Mouse (Mus musculus) kidney, postnatal 0 days (tissue): ENCODE measurements around the gene Ly6g6c. TPM values are rescaled to one million over a fixed set of nuclear protein-coding genes. Genes with fewer than 3 reads are reported as not detected.

Experiments used
- ATAC-seq: fragments of 200-750 bp; cut with Nextera tagmentation; replicated peaks from 2 replicates; pipeline ENCODE4 v1.8.0; 2017; ENCODE audit warnings: low read depth, moderate number of reproducible peaks, moderate TSS enrichment, moderate library complexity; ENCODE audit not compliant: low FRiP score
- DNase-seq: peaks from one replicate; pipeline ENCODE4 v3.0.0-alpha.2; 2016; ENCODE audit warnings: low spot score
- H3K27ac ChIP-seq: fragments of 300-500 bp; sonication (generic); 2 replicates; pipeline ENCODE4 v1.5.1; 2014; ENCODE audit warnings: mild to moderate bottlenecking
- H3K27me3 ChIP-seq: fragments of 300-500 bp; sonication (generic); 2 replicates; pipeline ENCODE4 v1.6.1; 2014; ENCODE audit warnings: low read length, mixed read lengths; ENCODE audit not compliant: insufficient read depth
- H3K36me3 ChIP-seq: fragments of 300-500 bp; sonication (generic); 2 replicates; pipeline ENCODE4 v1.6.1; 2014; ENCODE audit warnings: low read length, mixed read lengths; ENCODE audit not compliant: insufficient read depth
- H3K4me1 ChIP-seq: fragments of 300-500 bp; sonication (generic); replicated peaks from 2 replicates; pipeline ENCODE4 v1.6.1; 2014; ENCODE audit warnings: antibody characterized with exemption, low read length, mixed read lengths; ENCODE audit not compliant: insufficient read depth
- H3K4me2 ChIP-seq: fragments of 300-500 bp; sonication (generic); 2 replicates; pipeline ENCODE4 v1.6.1; 2014; ENCODE audit warnings: mild to moderate bottlenecking, low read length, moderate library complexity, mixed read lengths
- H3K4me3 ChIP-seq: fragments of 300-500 bp; sonication (generic); replicated peaks from 2 replicates; pipeline ENCODE4 v1.5.1; 2014; ENCODE audit warnings: low read depth, low read length
- H3K9ac ChIP-seq: fragments of 300-500 bp; sonication (generic); 2 replicates; pipeline ENCODE4 v1.6.1; 2014; ENCODE audit warnings: low read depth, low read length
- H3K9me3 ChIP-seq: fragments of 300-500 bp; sonication (generic); replicated peaks from 2 replicates; pipeline ENCODE4 v1.6.1; 2016; ENCODE audit warnings: low read length, inconsistent platforms, mixed read lengths
- CTCF ChIP-seq: IDR thresholded peaks from 2 replicates; pipeline ENCODE4 v1.5.1; 2016; ENCODE audit warnings: antibody characterized with exemption, low read depth, mild to moderate bottlenecking, moderate library complexity
- WGBS: fragments of 180-500 bp; shearing (Covaris S2); extraction: QIAGEN DNeasy Blood & Tissue Kit; methylation state at CpG from one replicate; pipeline ENCODE4 v1.1.7; 2014; 5-methylcytosine and 5-hydroxymethylcytosine counted together
- polyA plus RNA-seq: library from polyadenylated mRNA; unstranded; fragments of >200 nt; fragmentation: Nextera tagmentation; extraction: Ambion mirVana; gene quantifications from 2 replicates; pipeline ENCODE4 v1.2.1, GENCODE M21; 2015

Ly6g6c gene
- polyA plus RNA-seq, 1 experiment from 2014 or later = not detected

DNA sequence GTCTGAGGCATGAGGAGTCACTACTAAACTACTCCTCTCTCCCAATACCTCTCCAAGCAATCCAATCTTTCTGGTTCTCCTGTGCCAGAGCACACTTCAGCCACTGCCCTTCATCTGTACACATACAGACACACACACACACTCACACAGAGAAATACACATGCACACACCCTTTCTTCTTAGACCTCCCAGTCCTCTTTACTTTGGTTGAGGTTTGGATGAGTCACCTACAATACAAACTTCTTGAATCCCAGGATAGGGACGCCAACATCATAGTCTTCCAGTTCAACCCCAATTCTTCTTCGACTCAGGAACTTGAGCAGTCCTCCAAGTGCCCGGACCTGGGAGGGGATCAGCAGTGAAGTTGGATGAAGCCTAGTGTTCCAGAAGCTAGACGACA lies 21.4 kb upstream of the Ly6g6c start:
- DNase-seq (no peak), ATAC-seq (no peak)
- H3K9me3 ChIP-seq = no peaks in the 10 kb centered on the region
- H3K9ac ChIP-seq = no peak overlapping the region
- no peaks in the 10 kb centered on the region for H3K36me3 ChIP-seq
- peaks cover 24% of the 10 kb centered on the region for H3K4me1 ChIP-seq
- TF ChIP-seq CTCF = no peak
- 74% methylated on average over 4 of the region's 4 CpGs for WGBS
- H3K27me3 ChIP-seq = no peaks in the 10 kb centered on the region
- H3K27ac ChIP-seq = peak overlapping the region; percentile 37; the same call in 1 of the 2 replicates
- H3K4me3 ChIP-seq = no peak overlapping the region
- no peak overlapping the region for H3K4me2 ChIP-seq

DNA sequence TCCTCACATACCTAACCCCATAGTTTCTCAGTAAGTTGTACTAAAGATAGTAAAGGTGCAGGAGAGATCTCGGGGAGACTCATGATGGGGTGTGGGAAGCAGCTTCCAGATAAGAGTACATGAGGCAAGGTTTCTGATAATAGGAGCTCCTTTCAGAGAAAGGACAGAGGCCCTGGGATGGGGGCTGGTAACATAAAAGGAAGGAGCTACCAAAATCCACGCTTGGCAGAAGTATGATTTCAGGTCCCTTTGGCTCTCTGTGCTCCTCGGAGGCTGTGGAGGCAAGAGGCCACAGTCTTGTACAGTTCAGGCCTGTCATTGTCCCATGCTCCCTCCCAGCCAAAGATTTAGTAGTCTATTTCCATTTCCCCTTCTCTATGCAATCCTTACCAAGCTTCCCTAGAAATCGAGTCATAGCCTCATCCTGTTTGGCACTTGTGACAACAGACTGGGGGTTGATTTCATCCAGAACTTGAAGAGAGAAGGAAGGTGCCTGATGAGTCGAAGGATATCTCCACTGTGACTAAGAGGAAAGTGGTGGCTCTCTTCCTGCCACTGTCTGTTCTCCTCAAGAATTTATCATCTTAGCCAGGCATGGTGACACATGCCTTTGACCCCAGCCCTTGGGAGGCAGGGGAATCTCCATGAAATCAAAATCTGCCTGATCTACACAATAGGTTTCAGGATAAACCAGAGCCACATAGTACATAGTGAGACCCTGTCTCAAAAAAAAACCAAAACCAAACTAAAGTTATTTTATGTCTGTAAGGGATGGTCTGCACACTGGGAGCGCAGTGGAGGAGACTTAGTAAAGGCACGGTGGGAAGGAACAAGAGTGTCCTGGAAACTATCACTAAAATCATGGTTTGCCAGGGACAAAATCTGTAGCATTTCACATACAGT lies 20.0 kb upstream of the Ly6g6c start:
- H3K4me1 ChIP-seq = peaks cover 32% of the 10 kb centered on the region
- no peak overlapping the region for H3K4me3 ChIP-seq
- no peak for TF ChIP-seq CTCF
- H3K27me3 ChIP-seq = no peaks in the 10 kb centered on the region
- 70% methylated on average over 7 of the region's 7 CpGs for WGBS
- peak overlapping the region; percentile 78; the same call in 1 of the 2 replicates for H3K9ac ChIP-seq
- H3K36me3 ChIP-seq = no peaks in the 10 kb centered on the region
- H3K9me3 ChIP-seq = no peaks in the 10 kb centered on the region
- H3K27ac ChIP-seq = peak overlapping the region; percentile 88
- H3K4me2 ChIP-seq = peak overlapping the region; percentile 96
- no peak for ATAC-seq
- no peak for DNase-seq

DNA sequence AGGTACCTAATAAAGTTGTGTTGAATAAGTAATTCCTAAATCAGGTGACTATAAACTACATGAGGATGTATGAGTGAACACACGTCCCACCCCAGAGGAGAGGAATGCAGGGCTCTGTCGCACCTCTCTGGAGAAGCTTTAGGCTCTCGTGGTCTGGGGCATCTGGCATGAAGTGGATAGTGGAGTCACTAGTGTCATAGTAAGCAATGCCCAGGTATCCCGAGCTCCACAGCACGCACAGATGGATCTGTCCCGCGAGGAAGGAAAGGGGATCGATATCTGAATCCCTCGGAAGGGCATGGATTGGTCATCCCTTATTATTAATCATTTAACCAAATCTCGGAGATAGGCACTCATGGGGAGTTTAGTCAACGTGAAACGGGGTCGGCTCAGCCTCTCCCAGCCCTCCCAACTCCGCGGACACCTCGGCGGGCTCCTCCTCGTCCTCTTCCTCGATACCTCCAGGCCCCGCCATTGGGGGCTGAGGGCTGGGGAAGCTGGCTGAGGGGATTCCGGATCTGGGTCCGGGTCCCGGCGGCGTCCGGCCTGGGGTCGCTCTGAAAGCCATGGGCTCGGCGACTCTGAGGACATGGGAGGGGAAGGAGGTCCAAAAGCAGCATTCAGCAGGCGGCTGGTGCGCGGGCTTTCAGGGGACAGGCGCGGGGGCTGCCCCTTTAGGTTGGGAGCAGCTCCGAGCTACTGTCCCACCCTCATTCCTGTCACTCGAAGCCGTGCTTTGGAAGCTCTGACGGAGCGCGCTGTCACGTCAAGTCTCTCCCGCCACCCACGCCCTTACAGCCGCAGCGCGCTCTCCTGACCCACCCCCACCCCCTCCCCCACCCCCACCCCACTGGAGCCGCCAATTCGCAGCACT lies 19.1 kb upstream of the Ly6g6c start:
- DNase-seq (peak; percentile 18), ATAC-seq (peak; percentile 59)
- Histone ChIP-seq H3K27ac (peak overlapping the region; percentile 88), H3K36me3 (no peaks in the 10 kb centered on the region), H3K9me3 (no peaks in the 10 kb centered on the region), H3K4me2 (peak overlapping the region; percentile 96), H3K9ac (peak overlapping the region; percentile 78), H3K4me3 (peak overlapping the region; percentile 50), H3K4me1 (peaks cover 32% of the 10 kb centered on the region), H3K27me3 (no peaks in the 10 kb centered on the region)
- TF ChIP-seq CTCF = no peak
- WGBS = 2% methylated on average over 48 of the region's 48 CpGs

DNA sequence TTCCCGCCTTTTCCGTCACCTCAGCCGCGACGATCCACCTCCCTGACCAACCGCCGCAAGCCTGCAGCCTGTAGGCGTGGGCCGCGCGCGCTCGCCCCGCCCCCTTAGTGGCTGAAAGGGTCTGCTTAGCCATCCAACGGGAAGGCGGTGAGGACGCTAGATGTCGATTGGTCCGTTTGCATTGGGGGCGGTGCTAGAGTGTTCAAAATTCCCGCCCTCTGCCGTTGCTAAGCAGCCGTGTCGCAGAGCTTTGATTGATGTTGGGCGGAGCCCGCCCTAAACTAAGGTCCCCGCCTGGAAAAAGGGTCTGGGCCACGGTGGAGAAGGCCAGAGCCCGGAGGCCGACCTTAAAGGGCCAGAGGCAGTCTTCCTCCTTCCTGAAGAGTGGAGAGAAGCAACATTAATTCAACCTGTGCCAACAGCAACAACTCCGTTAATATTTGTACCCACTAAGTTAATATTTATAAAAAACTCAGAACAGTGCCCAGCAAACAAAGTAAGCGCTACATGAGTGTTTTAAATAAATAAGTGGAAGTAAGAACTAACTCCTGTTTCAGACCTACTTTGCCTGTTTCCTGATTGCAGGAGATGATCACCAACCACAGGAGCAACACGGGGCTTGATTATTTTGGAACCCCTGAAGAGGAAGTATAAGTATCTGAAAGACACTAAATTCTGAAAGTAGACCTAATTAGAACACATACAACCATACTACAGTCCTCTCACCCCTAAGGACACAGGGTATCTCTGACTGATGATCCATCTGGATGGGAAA lies 18.3 kb upstream of the Ly6g6c start, which contains the start of gene Msh5:
Gene Msh5, minus strand, starts transcription at position 65 of the 775 bp plus-strand sequence.
- H3K4me1 ChIP-seq = peaks cover 32% of the 10 kb centered on the region
- WGBS = 2% methylated on average over 33 of the region's 33 CpGs

DNA sequence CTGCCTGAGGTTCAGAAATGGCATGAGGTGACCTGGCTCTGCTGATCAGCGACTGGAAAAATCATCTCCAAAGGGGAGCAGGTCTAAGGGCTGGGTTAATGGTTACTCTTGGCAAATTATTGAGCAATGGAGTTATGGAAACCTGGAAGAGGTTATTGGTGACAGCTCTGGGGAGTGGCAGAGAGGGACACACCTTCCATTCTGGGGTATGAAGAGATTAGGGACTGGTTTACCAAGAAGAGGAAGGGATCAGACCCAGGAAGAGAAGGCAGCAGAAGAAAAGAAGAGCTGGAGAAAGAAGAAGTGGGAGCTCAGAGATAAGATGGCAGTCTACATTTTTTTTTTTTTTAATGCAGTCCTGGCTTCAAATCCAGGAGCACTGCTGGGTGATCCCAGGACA lies 17.5 kb upstream of the Ly6g6c start:
- Histone ChIP-seq H3K36me3 (0 out of 2 replicates have a peak, but pooled peaks cover 4% of the 10 kb centered on the region), H3K4me1 (peaks cover 32% of the 10 kb centered on the region), H3K27me3 (no peaks in the 10 kb centered on the region), H3K4me2 (peak overlapping the region; percentile 36), H3K9ac (no peak overlapping the region), H3K4me3 (no peak overlapping the region), H3K27ac (peak overlapping the region; percentile 98), H3K9me3 (no peaks in the 10 kb centered on the region)
- 31% methylated on average over 1 of the region's 1 CpGs for WGBS
- DNase-seq (peak; percentile 26), ATAC-seq (no peak)
- no peak for TF ChIP-seq CTCF

More for the DNA sequence above, 18.3 kb upstream of the Ly6g6c start, which contains the start of gene Msh5:
- no peaks in the 10 kb centered on the region for H3K27me3 ChIP-seq
- H3K9ac ChIP-seq = peak within 1 kb of the TSS; percentile 78
- H3K9me3 ChIP-seq = no peaks in the 10 kb centered on the region
- H3K4me3 ChIP-seq = peak within 1 kb of the TSS; percentile 50
- no peaks in the 10 kb centered on the region for H3K36me3 ChIP-seq
- H3K27ac ChIP-seq = peak within 1 kb of the TSS; percentile 98
- peak within 1 kb of the TSS; percentile 96 for H3K4me2 ChIP-seq
- ATAC-seq (peak; percentile 96), DNase-seq (peak; percentile 99)
- no peak for TF ChIP-seq CTCF
